Mouse (Mus musculus) hindbrain, embryonic 10.5 days (tissue): ENCODE results near the gene Rab3gap1. TPM values are rescaled to one million over a fixed set of nuclear protein-coding genes. Genes with fewer than 3 reads are reported as not detected.

ENCODE experiments used
- DNase-seq: peaks from one replicate; pipeline ENCODE4 v3.0.0-alpha.2; 2017; ENCODE audit warnings: low spot score
- H3K27ac ChIP-seq: fragments of 300-500 bp; sonication (generic); 2 replicates; pipeline ENCODE4 v1.5.1; 2016; ENCODE audit warnings: mild to moderate bottlenecking, moderate library complexity
- H3K27me3 ChIP-seq: fragments of 300-500 bp; sonication (generic); 2 replicates; pipeline ENCODE4 v1.6.1; 2016; ENCODE audit warnings: mild to moderate bottlenecking; ENCODE audit not compliant: poor library complexity, insufficient read depth, severe bottlenecking
- H3K36me3 ChIP-seq: fragments of 300-500 bp; sonication (generic); 2 replicates; pipeline ENCODE4 v1.6.1; 2016; ENCODE audit warnings: mild to moderate bottlenecking, moderate library complexity
- H3K4me1 ChIP-seq: fragments of 300-500 bp; sonication (generic); replicated peaks from 2 replicates; pipeline ENCODE4 v1.6.1; 2016; ENCODE audit warnings: mild to moderate bottlenecking
- H3K4me3 ChIP-seq: fragments of 300-500 bp; sonication (generic); 2 replicates; pipeline ENCODE4 v1.5.1; 2016; ENCODE audit warnings: mild to moderate bottlenecking, moderate library complexity
- H3K9me3 ChIP-seq: fragments of 300-500 bp; sonication (generic); 2 replicates; pipeline ENCODE4 v1.6.1; 2016; ENCODE audit warnings: mild to moderate bottlenecking, moderate library complexity
- WGBS: fragments of 180-500 bp; shearing (Covaris S2); methylation state at CpG from one replicate; pipeline ENCODE4 v1.1.7; 2016; 5-methylcytosine and 5-hydroxymethylcytosine counted together
- polyA plus RNA-seq: library from polyadenylated mRNA; unstranded; fragments of >200 nt; fragmentation: Nextera tagmentation; extraction: Ambion mirVana; gene quantifications from 2 replicates; pipeline ENCODE4 v1.2.1, GENCODE M21; 2016

Rab3gap1 gene
- polyA plus RNA-seq, 1 experiment from 2014 or later, result 15.0 TPM

- DNase-seq, result no peak
- H3K36me3 ChIP-seq, result peaks cover 5% of the 10 kb centered on the region
- no peaks in the 10 kb centered on the region for H3K27me3 ChIP-seq
- H3K4me3 ChIP-seq, result no peak overlapping the region
- H3K27ac ChIP-seq, result no peak overlapping the region
- WGBS, result 86% methylated on average over 4 of the region's 4 CpGs
- no peaks in the 10 kb centered on the region for H3K9me3 ChIP-seq
- H3K4me1 ChIP-seq, result no peaks in the 10 kb centered on the region
Observed at GRCm38 (mm10) chr1:127970870-127971269, 102.3 kb downstream of the Rab3gap1 start.

- no peak overlapping the region for H3K4me3 ChIP-seq
- H3K4me1 ChIP-seq, result no peaks in the 10 kb centered on the region
- no peak for DNase-seq
- no peak overlapping the region for H3K27ac ChIP-seq
- no peaks in the 10 kb centered on the region for H3K27me3 ChIP-seq
- WGBS, result 91% methylated on average over 4 of the region's 4 CpGs
- H3K9me3 ChIP-seq, result no peaks in the 10 kb centered on the region
- peaks cover 8% of the 10 kb centered on the region for H3K36me3 ChIP-seq
Observed at GRCm38 (mm10) chr1:127974082-127974481, 105.5 kb downstream of the Rab3gap1 start.

DNA sequence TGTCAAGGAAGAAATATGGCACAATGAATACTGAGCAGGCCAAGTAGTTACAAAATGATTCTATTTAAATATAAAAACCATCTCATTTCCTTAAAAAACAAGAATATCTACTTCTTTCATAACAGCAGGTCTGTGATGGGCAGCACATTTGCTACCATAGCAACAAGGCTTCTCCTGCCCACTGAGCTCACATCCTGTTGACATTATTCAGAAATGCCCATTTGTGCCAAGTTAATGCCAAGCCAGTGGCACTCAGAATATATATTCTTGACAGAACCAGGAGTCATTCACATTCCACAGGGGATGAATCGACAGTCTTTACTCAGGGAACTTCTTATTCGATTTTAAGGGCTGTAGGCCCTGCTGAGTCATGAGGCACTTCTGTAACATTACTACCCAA is 107.1 kb downstream of the Rab3gap1 start:
- Histone ChIP-seq H3K4me1 (no peaks in the 10 kb centered on the region), H3K9me3 (no peaks in the 10 kb centered on the region), H3K4me3 (no peak overlapping the region), H3K27me3 (no peaks in the 10 kb centered on the region), H3K27ac (no peak overlapping the region), H3K36me3 (peaks cover 8% of the 10 kb centered on the region)
- 85% methylated on average over 2 of the region's 2 CpGs for WGBS
- DNase-seq, result no peak

DNA sequence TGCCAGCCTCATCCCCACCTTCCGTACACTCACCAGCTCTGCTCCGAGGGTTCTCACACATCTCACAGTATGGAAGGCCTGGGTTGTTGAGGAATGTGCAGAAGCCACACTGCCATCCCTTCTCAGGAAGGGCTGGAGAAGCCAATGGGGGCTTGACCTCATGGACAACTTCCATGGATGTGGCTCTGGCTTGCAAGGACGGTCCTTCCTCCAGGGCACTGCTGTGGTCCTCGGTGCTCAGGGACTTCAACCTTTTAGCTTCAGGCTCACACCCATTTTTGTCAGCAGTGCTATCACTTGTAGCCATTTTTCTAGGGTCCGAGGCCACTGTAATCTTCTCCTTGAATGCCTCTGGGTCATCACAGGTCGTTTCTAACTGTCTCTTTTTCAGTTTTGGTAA is 107.5 kb downstream of the Rab3gap1 start:
- Histone ChIP-seq H3K27ac (no peak overlapping the region), H3K4me1 (no peaks in the 10 kb centered on the region), H3K9me3 (no peaks in the 10 kb centered on the region), H3K36me3 (peaks cover 8% of the 10 kb centered on the region), H3K4me3 (no peak overlapping the region), H3K27me3 (no peaks in the 10 kb centered on the region)
- 91% methylated on average over 6 of the region's 6 CpGs for WGBS
- no peak for DNase-seq

GRCm38 (mm10) chr1:127978125-127978524 is 109.6 kb downstream of the Rab3gap1 start:
- Histone ChIP-seq H3K4me3 (no peak overlapping the region), H3K4me1 (no peaks in the 10 kb centered on the region), H3K27ac (no peak overlapping the region), H3K36me3 (peaks cover 5% of the 10 kb centered on the region), H3K27me3 (no peaks in the 10 kb centered on the region), H3K9me3 (no peaks in the 10 kb centered on the region)
- WGBS, result 98% methylated on average over 1 of the region's 1 CpGs
- no peak for DNase-seq

- Histone ChIP-seq H3K4me3 (no peak overlapping the region), H3K36me3 (peaks cover 1% of the 10 kb centered on the region), H3K27me3 (no peaks in the 10 kb centered on the region), H3K27ac (no peak overlapping the region), H3K4me1 (no peaks in the 10 kb centered on the region), H3K9me3 (no peaks in the 10 kb centered on the region)
- no peak for DNase-seq
- whole genome bisulfite sequencing, result 80% methylated on average over 2 of the region's 2 CpGs
Observed at GRCm38 (mm10) chr1:127980911-127981559, 112.5 kb downstream of the Rab3gap1 start.

DNA sequence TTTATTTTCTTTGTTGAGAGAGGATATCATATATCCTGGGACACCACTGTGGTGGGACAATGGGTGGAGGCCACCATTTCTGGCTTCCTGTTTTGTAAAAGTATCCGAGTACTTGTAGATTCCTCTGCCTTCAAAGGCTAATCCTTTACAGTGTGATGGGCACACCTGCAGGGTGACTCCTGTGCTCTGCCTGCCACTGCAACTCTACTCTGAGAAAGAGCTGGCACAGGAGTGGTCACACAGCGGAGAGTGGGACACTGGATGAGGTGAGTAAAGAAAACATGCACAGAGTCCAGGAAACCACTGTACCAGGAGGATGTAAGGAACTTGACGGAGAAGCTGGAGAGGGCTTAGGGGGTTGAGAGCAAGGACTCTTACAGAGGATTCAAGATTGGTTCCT is 113.7 kb downstream of the Rab3gap1 start:
- Histone ChIP-seq H3K27me3 (no peaks in the 10 kb centered on the region), H3K4me3 (no peak overlapping the region), H3K27ac (0 out of 2 replicates have a peak overlapping the region, but pooled peaks have one; percentile 35), H3K9me3 (no peaks in the 10 kb centered on the region), H3K36me3 (no peaks in the 10 kb centered on the region; the same call in 1 of the 2 replicates), H3K4me1 (no peaks in the 10 kb centered on the region)
- WGBS, result 88% methylated on average over 3 of the region's 3 CpGs
- DNase-seq, result no peak

GRCm38 (mm10) chr1:127983274-127983993 is 114.9 kb downstream of the Rab3gap1 start:
- no peaks in the 10 kb centered on the region for H3K9me3 ChIP-seq
- WGBS, result 94% methylated on average over 5 of the region's 5 CpGs
- H3K4me1 ChIP-seq, result no peaks in the 10 kb centered on the region
- H3K4me3 ChIP-seq, result no peak overlapping the region
- H3K27me3 ChIP-seq, result no peaks in the 10 kb centered on the region
- H3K36me3 ChIP-seq, result peaks cover 5% of the 10 kb centered on the region; the same call in 1 of the 2 replicates
- H3K27ac ChIP-seq, result no peak overlapping the region
- no peak for DNase-seq

GRCm38 (mm10) chr1:127985391-127985790 is 116.8 kb downstream of the Rab3gap1 start:
- DNase-seq, result peak; percentile 14
- peaks cover 4% of the 10 kb centered on the region for H3K4me1 ChIP-seq
- WGBS, result 31% methylated on average over 3 of the region's 3 CpGs
- H3K36me3 ChIP-seq, result peaks cover 15% of the 10 kb centered on the region; the same call in 1 of the 2 replicates
- no peaks in the 10 kb centered on the region for H3K27me3 ChIP-seq
- no peak overlapping the region for H3K27ac ChIP-seq
- H3K9me3 ChIP-seq, result no peaks in the 10 kb centered on the region
- H3K4me3 ChIP-seq, result no peak overlapping the region

GRCm38 (mm10) chr1:127988246-127988645 is 119.7 kb downstream of the Rab3gap1 start:
- H3K4me3 ChIP-seq, result no peak overlapping the region
- peaks cover 37% of the 10 kb centered on the region for H3K36me3 ChIP-seq
- H3K4me1 ChIP-seq, result peaks cover 8% of the 10 kb centered on the region
- no peaks in the 10 kb centered on the region for H3K9me3 ChIP-seq
- DNase-seq, result no peak
- H3K27ac ChIP-seq, result no peak overlapping the region
- WGBS, result 89% methylated on average over 3 of the region's 3 CpGs
- no peaks in the 10 kb centered on the region for H3K27me3 ChIP-seq

- H3K36me3 ChIP-seq, result peaks cover 41% of the 10 kb centered on the region
- no peaks in the 10 kb centered on the region for H3K9me3 ChIP-seq
- whole genome bisulfite sequencing, result 83% methylated on average over 4 of the region's 4 CpGs
- no peak overlapping the region for H3K27ac ChIP-seq
- H3K27me3 ChIP-seq, result no peaks in the 10 kb centered on the region
- H3K4me3 ChIP-seq, result no peak overlapping the region
- H3K4me1 ChIP-seq, result peaks cover 8% of the 10 kb centered on the region
- no peak for DNase-seq
Observed at GRCm38 (mm10) chr1:127989387-127989786, 120.8 kb downstream of the Rab3gap1 start.

GRCm38 (mm10) chr1:127989876-127990731 is 121.5 kb downstream of the Rab3gap1 start:
- H3K36me3 ChIP-seq, result peaks cover 41% of the 10 kb centered on the region
- H3K9me3 ChIP-seq, result no peaks in the 10 kb centered on the region
- peak overlapping the region; percentile 67 for H3K27ac ChIP-seq
- DNase-seq, result peak; percentile 9
- no peaks in the 10 kb centered on the region for H3K27me3 ChIP-seq
- peaks cover 8% of the 10 kb centered on the region for H3K4me1 ChIP-seq
- 45% methylated on average over 9 of the region's 9 CpGs for WGBS
- H3K4me3 ChIP-seq, result no peak overlapping the region
